Mouse (Mus musculus) limb, embryonic 15.5 days (tissue): ENCODE results near the gene Med21. TPM values are rescaled to one million over a fixed set of nuclear protein-coding genes. Genes with fewer than 3 reads are reported as not detected.
A peak's percentile ranks its signal among the peaks of the same experiment; 100 is the strongest.

ENCODE experiments used
- ATAC-seq: fragments of 200-750 bp; cut with Nextera tagmentation; 2 replicates; pipeline ENCODE4 v1.8.0; 2017; ENCODE audit warnings: low read depth, moderate TSS enrichment; ENCODE audit not compliant: insufficient number of reproducible peaks, low FRiP score, low TSS enrichment
- H3K27ac ChIP-seq: fragments of 300-500 bp; sonication (generic); 2 replicates; pipeline ENCODE4 v1.5.1; 2015; ENCODE audit warnings: moderate library complexity, mild to moderate bottlenecking, inconsistent platforms
- H3K27me3 ChIP-seq: fragments of 300-500 bp; sonication (generic); 2 replicates; pipeline ENCODE4 v1.6.1; 2015; ENCODE audit warnings: inconsistent platforms
- H3K36me3 ChIP-seq: fragments of 300-500 bp; sonication (generic); 2 replicates; pipeline ENCODE4 v1.6.1; 2015; ENCODE audit warnings: inconsistent platforms
- H3K4me1 ChIP-seq: fragments of 300-500 bp; sonication (generic); 2 replicates; pipeline ENCODE4 v1.6.1; 2015; ENCODE audit warnings: inconsistent platforms
- H3K4me2 ChIP-seq: fragments of 300-500 bp; sonication (generic); 2 replicates; pipeline ENCODE4 v1.6.1; 2015; ENCODE audit warnings: mild to moderate bottlenecking, inconsistent platforms
- H3K4me3 ChIP-seq: fragments of 300-500 bp; sonication (generic); 2 replicates; pipeline ENCODE4 v1.5.1; 2015; ENCODE audit warnings: mild to moderate bottlenecking, inconsistent platforms
- H3K9ac ChIP-seq: fragments of 300-500 bp; sonication (generic); 2 replicates; pipeline ENCODE4 v1.6.1; 2015; ENCODE audit warnings: inconsistent platforms
- H3K9me3 ChIP-seq: fragments of 300-500 bp; sonication (generic); 2 replicates; pipeline ENCODE4 v1.6.1; 2016; ENCODE audit warnings: inconsistent platforms
- WGBS: fragments of 180-500 bp; shearing (Covaris S2); methylation state at CpG from one replicate; pipeline ENCODE4 v1.1.7; 2015; 5-methylcytosine and 5-hydroxymethylcytosine counted together
- polyA plus RNA-seq: library from polyadenylated mRNA; unstranded; fragments of >200 nt; fragmentation: Nextera tagmentation; extraction: Ambion mirVana; gene quantifications from 2 replicates; pipeline ENCODE4 v1.2.1, GENCODE M21; 2015

Med21 gene
- polyA plus RNA-seq, 1 experiment from 2014 or later: 142 TPM

DNA sequence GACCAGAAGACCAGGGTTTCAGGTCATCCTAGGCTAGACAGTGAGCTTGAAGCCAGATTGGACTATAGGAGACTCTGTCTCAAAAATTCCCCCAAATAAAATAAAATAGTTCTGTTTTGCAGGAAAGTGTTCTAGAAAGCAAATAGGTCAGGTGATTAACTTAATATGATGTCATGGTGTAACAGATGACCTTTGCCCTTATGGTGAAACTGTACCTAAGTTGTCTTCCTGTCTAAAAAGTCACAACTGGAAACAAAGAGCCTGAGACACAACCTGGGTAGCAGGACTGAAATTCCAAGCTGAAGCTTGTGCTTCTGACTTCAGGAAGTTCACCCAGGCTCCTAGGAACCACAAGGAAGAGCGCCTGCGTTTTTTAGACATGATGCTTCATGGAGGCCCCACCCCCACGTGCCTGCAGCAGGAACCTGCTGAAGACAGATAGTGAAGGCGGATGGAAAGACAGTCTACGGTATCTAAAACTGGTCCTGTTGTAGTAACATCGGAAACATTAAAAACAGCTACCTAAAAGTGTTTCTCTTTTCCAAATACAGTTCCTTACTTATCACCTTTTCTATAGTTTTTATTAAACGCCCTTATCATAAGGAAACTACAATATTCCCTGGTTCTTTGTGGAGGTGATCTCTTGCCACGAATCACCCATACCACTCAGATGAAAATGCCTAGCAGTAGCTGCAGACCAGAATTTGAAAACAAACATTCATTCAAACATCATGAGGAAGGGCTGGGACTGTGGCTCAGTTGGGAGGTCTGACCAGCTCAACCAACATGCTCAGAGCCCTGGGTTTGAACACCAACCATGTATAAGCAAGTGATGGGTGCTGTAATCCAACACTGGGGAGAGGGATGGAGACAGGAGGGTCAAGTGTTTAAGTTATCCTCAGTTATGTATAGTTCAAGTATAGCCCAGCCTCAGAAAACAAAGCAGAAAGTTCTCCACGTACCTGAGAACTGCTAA is 12.3 kb upstream of the Med21 start:
- Histone ChIP-seq H3K9ac (no peak overlapping the region), H3K9me3 (no peaks in the 10 kb centered on the region), H3K27me3 (no peaks in the 10 kb centered on the region), H3K4me2 (no peak overlapping the region), H3K4me3 (no peak overlapping the region), H3K27ac (no peak overlapping the region), H3K4me1 (peaks cover 19% of the 10 kb centered on the region), H3K36me3 (no peaks in the 10 kb centered on the region)
- no peak for ATAC-seq
- WGBS: 81% methylated on average over 9 of the region's 9 CpGs

DNA sequence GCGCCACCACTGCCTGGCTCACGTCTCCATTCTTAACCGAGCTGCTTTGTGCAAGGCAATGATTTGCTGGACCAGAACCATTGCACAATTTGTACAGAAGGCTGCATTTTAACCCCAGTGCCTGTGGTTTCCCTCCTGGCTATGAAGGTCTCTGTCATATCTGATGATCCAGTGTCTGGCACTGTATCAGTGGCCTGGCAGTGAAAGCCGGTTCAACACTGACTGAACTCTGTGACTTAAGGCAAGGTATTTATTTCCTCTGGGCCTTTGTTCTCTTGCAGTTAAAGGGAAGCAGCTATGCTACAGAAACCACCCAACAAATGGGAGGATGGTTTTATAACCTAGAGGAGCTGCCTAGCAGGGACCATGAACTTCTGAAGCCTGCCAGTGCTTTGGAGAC is 11.4 kb upstream of the Med21 start:
- Histone ChIP-seq H3K27ac (no peak overlapping the region), H3K9me3 (no peaks in the 10 kb centered on the region), H3K36me3 (no peaks in the 10 kb centered on the region), H3K27me3 (no peaks in the 10 kb centered on the region), H3K4me3 (no peak overlapping the region), H3K9ac (no peak overlapping the region), H3K4me2 (no peak overlapping the region), H3K4me1 (peaks cover 19% of the 10 kb centered on the region)
- WGBS: 76% methylated on average over 4 of the region's 4 CpGs
- no peak for ATAC-seq

DNA sequence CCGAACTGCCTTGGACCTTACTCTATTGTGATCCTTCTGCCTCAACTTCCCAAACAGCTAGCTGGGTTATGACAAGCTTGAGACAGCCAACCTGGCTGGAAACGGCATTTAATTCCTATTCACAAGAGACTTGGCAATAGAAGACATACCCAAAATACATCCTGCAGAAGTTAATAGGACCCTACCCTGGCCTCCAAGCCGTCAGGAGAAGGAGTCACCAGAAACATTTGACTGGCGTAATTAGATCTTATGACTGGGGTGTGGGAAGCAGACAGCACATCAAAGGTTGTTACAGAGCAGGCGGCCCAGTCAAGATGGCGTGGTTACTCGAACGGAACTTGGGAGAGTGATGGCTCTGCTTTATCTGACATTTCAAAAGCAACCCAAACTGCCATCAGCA is 10.5 kb upstream of the Med21 start:
- Histone ChIP-seq H3K27me3 (no peaks in the 10 kb centered on the region), H3K9me3 (no peaks in the 10 kb centered on the region), H3K9ac (no peak overlapping the region), H3K36me3 (no peaks in the 10 kb centered on the region), H3K4me3 (no peak overlapping the region), H3K27ac (no peak overlapping the region), H3K4me1 (peaks cover 19% of the 10 kb centered on the region), H3K4me2 (no peak overlapping the region)
- ATAC-seq: no peak
- 46% methylated on average over 8 of the region's 8 CpGs for WGBS

DNA sequence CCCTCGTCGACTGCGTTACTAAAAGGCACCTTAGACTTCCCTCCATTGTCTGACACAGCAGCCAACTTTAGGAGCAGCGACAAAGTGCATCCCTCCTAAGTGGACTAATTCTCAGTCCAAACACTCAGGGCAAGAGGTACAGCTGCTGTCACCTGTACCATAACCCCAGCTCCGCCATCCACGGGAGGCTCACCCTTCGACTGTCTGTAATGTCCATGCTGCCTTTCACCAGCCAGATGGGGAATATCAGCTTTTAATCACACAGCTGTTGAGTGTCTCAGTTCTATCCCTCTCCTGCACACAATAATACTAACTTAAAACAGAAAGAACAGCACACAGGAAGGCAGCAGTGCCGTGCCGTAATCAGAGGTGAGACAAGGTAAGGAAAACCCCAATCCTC is 9.9 kb upstream of the Med21 start:
- ATAC-seq: no peak
- H3K9ac ChIP-seq: no peak overlapping the region

DNA sequence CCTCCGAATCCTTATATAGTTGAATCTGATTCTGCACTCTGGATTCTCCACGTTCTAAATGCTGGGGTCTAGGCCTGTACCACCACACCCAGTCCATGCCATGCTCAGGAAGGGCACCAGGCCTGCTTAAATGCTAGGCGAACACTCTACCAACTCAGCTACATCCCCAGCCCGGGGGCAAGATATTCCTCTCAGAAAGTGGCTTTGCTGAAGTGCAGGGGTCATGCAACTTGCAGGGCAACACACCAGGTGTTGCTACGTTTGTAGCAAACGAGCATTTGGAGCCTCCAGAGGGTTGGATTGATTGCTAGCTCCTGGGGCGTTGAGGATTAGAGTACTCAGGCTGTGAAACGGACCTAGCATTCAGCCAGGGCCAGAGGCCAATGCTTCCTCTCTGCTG is 9.2 kb upstream of the Med21 start:
- H3K4me3 ChIP-seq: peak overlapping the region; percentile 82
- no peak overlapping the region for H3K27ac ChIP-seq
- H3K4me2 ChIP-seq: peak overlapping the region; percentile 63
- H3K4me1 ChIP-seq: peaks cover 19% of the 10 kb centered on the region
- no peak overlapping the region for H3K9ac ChIP-seq
- no peaks in the 10 kb centered on the region for H3K36me3 ChIP-seq
- WGBS: 43% methylated on average over 8 of the region's 8 CpGs
- ATAC-seq: no peak
- no peaks in the 10 kb centered on the region for H3K9me3 ChIP-seq
- H3K27me3 ChIP-seq: no peaks in the 10 kb centered on the region

More for the DNA sequence above, 9.9 kb upstream of the Med21 start:
- WGBS: 74% methylated on average over 9 of the region's 9 CpGs
- no peak overlapping the region for H3K27ac ChIP-seq
- H3K9me3 ChIP-seq: no peaks in the 10 kb centered on the region
- peaks cover 19% of the 10 kb centered on the region for H3K4me1 ChIP-seq
- no peaks in the 10 kb centered on the region for H3K27me3 ChIP-seq
- H3K4me2 ChIP-seq: no peak overlapping the region
- H3K36me3 ChIP-seq: no peaks in the 10 kb centered on the region
- no peak overlapping the region for H3K4me3 ChIP-seq

DNA sequence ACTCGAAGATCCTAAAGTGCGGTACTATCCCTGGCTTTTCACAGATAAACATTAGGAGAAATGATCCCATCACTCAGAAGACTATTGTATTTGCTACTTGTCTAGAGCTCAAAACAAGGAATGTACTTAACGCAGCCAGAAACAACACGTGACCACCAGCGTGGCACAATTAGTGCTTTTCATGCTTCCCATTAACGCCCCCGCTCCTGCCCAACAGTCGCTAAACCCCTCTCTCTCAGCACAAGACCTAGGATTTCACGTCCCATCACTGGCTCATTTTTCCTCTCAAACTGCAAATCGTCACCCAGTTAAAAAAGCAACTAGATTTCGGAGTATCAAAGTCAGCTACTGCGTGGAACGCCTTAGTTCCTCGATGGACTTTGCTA is 8.7 kb upstream of the Med21 start:
- 13% methylated on average over 14 of the region's 14 CpGs for WGBS
- no peak for ATAC-seq
- Histone ChIP-seq H3K4me3 (peak overlapping the region; percentile 82), H3K9ac (peak overlapping the region; percentile 77), H3K4me1 (peaks cover 19% of the 10 kb centered on the region), H3K9me3 (no peaks in the 10 kb centered on the region), H3K27ac (peak overlapping the region; percentile 92), H3K4me2 (peak overlapping the region; percentile 63), H3K36me3 (no peaks in the 10 kb centered on the region), H3K27me3 (no peaks in the 10 kb centered on the region)

DNA sequence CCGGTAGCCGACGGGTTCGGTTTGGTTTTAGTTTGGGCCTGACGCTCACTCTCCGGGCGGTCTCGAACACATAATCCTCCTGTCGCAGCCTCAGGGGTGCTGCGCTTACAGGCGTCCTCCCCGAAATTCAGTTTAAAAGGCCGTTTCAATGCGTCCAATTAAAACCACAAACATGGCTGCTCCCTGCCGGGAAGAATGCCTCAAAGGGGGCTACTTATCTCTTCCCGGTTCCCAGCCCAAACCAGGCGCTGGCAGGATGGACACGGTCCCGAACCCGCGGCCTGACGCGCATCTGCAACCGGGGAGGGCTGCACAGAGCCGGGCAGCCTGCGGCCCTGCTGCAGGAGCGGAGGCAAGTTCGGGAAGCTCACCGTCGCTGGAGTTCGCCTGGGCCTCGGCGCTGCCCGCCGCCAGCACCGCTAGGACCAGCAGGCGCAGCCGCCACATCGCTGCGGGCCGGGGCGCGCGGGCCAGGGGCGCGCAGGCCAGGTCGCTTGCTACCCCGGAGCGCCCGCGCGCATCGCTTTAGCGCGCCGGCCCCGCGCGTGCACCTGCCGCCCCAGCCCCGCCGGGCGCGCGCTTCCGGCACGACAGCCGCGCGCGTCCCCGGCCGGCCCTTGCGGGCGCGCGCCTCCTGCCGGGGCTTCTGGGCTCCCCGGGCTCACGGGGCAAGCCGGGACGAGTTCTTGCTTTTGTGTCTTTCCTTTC is 8.2 kb upstream of the Med21 start:
- 1% methylated on average over 79 of the region's 82 CpGs for WGBS
- Histone ChIP-seq H3K4me3 (peak overlapping the region; percentile 82), H3K27ac (peak overlapping the region; percentile 92), H3K9me3 (no peaks in the 10 kb centered on the region), H3K4me1 (peaks cover 19% of the 10 kb centered on the region), H3K4me2 (peak overlapping the region; percentile 63), H3K9ac (peak overlapping the region; percentile 77), H3K27me3 (no peaks in the 10 kb centered on the region), H3K36me3 (no peaks in the 10 kb centered on the region)
- ATAC-seq: peak; percentile 83

DNA sequence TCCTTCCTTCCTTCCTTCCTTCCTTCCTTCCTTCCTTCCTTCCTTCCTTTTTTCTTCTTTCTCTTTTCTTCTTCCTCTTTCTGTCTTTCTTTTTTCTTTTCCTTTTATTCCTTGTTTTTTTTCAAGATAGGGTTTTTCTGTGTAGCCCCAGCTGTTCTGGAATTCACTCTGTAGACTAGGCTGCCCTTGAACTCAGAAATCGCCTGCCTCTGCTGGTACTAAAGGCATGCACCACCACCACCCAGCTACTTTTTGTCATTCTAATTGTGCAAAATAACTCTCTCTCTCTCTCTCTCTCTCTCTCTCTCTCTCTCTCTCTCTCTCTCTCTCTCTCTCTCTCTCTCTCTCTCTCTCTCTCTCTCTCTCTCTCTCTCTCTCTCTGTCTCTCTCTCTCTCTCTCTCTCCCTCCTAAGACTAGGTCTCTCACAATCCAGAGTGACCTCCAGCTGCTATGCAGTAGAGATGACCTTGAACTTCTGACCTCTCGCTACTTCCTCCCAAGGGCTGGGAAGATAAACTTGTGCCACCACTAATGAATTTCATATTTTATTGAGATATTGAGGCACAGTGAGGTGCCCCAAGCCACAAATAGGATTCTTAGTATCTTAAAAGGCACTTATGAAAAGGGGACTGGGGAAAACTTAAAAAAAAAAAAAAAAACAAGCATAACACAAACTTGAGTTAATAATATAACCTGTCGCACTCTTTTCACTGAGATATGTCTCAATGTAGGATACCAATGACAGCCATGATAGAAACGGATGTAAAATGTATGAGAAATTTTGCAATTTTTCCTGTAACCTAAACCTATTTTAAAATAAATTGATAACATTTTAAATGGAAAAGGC is 7.4 kb upstream of the Med21 start:
- Histone ChIP-seq H3K4me3 (peak overlapping the region; percentile 82), H3K9ac (no peak overlapping the region), H3K27me3 (no peaks in the 10 kb centered on the region), H3K27ac (no peak overlapping the region), H3K4me1 (peaks cover 19% of the 10 kb centered on the region), H3K36me3 (no peaks in the 10 kb centered on the region), H3K9me3 (no peaks in the 10 kb centered on the region), H3K4me2 (no peak overlapping the region)
- 59% methylated on average over 4 of the region's 4 CpGs for WGBS
- ATAC-seq: no peak

DNA sequence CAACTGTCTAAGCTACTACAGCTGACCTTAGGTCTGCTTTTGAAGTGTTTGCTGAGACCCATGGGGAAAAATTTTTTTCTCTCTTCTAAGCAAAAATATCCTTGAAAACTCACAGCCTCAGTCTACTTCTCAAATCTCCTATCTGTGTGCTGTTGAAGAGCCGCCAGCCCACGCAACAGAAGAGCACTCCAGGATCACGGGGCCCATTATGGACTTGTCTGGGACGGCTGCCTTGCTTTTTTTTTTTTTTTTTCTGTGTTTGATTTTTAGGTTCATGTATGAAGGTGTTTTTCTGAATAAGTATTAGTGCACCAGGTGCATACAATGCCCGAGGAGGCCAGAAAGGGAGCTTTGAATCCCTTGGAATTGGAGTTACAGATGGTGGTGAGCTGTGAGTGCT is 5.9 kb upstream of the Med21 start:
- Histone ChIP-seq H3K4me3 (no peak overlapping the region), H3K4me1 (peaks cover 19% of the 10 kb centered on the region), H3K36me3 (no peaks in the 10 kb centered on the region), H3K9ac (no peak overlapping the region), H3K4me2 (no peak overlapping the region), H3K27me3 (no peaks in the 10 kb centered on the region), H3K9me3 (no peaks in the 10 kb centered on the region), H3K27ac (no peak overlapping the region)
- ATAC-seq: no peak
- 85% methylated on average over 5 of the region's 5 CpGs for whole genome bisulfite sequencing

DNA sequence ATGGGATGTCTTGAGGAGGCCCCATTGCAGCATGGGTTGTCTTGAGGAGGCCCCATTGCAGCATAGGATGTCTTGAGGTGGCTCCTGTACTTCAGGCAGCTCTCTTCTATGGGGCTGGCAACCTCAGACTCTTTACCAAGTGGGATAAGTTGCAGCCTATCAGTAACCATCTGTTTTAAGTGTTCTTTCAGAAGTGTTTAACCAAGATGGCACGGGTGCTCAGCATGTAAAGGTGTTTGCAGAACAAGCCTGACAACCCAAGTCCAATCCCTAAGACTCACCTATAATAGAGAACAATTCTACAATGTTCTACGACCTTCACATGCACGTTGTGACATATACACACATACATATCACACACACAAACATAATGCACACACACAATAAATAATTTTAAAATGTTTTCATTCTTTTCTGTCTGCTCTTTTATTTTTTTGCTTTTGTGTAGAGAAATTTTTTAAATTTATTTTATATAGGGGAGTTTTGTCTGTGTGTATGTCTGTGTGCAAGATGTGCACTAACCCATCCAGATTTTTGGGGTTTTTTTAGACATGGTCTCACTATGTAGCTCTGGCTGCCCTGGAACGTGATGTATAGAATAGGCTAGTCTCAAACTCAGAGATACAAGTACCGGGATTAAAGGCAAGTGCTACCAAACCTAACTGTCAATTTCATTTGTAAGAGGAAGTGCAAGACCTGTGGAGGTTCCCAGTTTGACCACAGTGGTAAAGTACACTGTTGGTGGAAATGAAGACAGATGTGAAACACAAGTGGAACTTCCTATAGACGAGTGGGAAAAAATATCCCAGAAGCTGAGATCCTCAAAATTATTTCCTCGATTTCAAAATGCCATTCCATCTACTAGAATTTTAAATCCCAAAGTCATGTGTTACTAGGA is 2.0 kb upstream of the Med21 start:
- Histone ChIP-seq H3K4me1 (peaks cover 9% of the 10 kb centered on the region), H3K9ac (no peak overlapping the region), H3K4me3 (no peak overlapping the region), H3K27ac (no peak overlapping the region), H3K27me3 (no peaks in the 10 kb centered on the region), H3K9me3 (no peaks in the 10 kb centered on the region), H3K4me2 (no peak overlapping the region), H3K36me3 (no peaks in the 10 kb centered on the region)
- WGBS: 85% methylated on average over 7 of the region's 7 CpGs
- no peak for ATAC-seq

DNA sequence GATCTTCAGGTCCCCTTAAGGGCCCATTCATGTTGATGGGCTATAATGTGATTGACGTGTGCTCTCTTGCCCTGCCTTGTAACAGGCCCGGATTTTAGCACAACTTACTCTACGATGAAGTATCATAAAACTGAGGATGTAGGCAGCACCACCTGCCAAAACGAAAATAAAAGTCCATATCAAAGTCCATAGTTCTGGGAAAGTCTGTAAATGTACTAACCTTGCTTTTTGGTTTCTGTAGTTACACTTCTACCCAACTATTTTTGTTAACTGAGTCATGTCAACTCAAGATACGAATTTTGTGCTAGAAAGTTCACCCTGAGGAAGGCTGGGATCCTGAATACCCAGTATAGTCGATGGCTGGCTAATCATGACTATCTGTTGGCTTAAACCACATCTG is 1.4 kb upstream of the Med21 start:
- no peaks in the 10 kb centered on the region for H3K36me3 ChIP-seq
- 70% methylated on average over 6 of the region's 6 CpGs for WGBS
- H3K9ac ChIP-seq: no peak overlapping the region
- no peak overlapping the region for H3K27ac ChIP-seq
- H3K9me3 ChIP-seq: no peaks in the 10 kb centered on the region
- no peak overlapping the region for H3K4me2 ChIP-seq
- no peaks in the 10 kb centered on the region for H3K27me3 ChIP-seq
- no peak overlapping the region for H3K4me3 ChIP-seq
- peaks cover 9% of the 10 kb centered on the region for H3K4me1 ChIP-seq
- ATAC-seq: no peak
